Mouse (Mus musculus) liver, embryonic 15.5 days (tissue): ENCODE measurements around the gene Slc9b1. TPM values are rescaled to one million over a fixed set of nuclear protein-coding genes. Genes with fewer than 3 reads are reported as not detected.

Experiments used
- ATAC-seq: fragments of 200-750 bp; cut with Nextera tagmentation; 2 replicates; pipeline ENCODE4 v1.8.0; 2017; ENCODE audit warnings: moderate number of reproducible peaks, mild to moderate bottlenecking, moderate library complexity; ENCODE audit not compliant: insufficient read depth
- H3K27ac ChIP-seq: fragments of 300-500 bp; sonication (generic); replicated peaks from 2 replicates; pipeline ENCODE4 v1.5.1; 2015; ENCODE audit warnings: mild to moderate bottlenecking, inconsistent platforms
- H3K27me3 ChIP-seq: fragments of 300-500 bp; sonication (generic); 2 replicates; pipeline ENCODE4 v1.6.1; 2015; ENCODE audit warnings: mild to moderate bottlenecking, inconsistent platforms
- H3K36me3 ChIP-seq: fragments of 300-500 bp; sonication (generic); replicated peaks from 2 replicates; pipeline ENCODE4 v1.6.1; 2015; ENCODE audit warnings: moderate library complexity, mild to moderate bottlenecking, inconsistent platforms
- H3K4me1 ChIP-seq: fragments of 300-500 bp; sonication (generic); replicated peaks from 2 replicates; pipeline ENCODE4 v1.6.1; 2015; ENCODE audit warnings: inconsistent platforms
- H3K4me2 ChIP-seq: fragments of 300-500 bp; sonication (generic); 2 replicates; pipeline ENCODE4 v1.6.1; 2015; ENCODE audit warnings: moderate library complexity, mild to moderate bottlenecking, inconsistent platforms
- H3K4me3 ChIP-seq: fragments of 300-500 bp; sonication (generic); replicated peaks from 2 replicates; pipeline ENCODE4 v1.5.1; 2015; ENCODE audit warnings: mild to moderate bottlenecking, inconsistent platforms
- H3K9ac ChIP-seq: fragments of 300-500 bp; sonication (generic); 2 replicates; pipeline ENCODE4 v1.6.1; 2015; ENCODE audit warnings: moderate library complexity, mild to moderate bottlenecking, inconsistent platforms
- H3K9me3 ChIP-seq: fragments of 300-500 bp; sonication (generic); replicated peaks from 2 replicates; pipeline ENCODE4 v1.6.1; 2016; ENCODE audit warnings: inconsistent platforms
- WGBS: fragments of 180-500 bp; shearing (Covaris S2); methylation state at CpG from one replicate; pipeline ENCODE4 v1.1.7; 2015; ENCODE audit warnings: mixed read lengths; ENCODE audit not compliant: insufficient replicate concordance; 5-methylcytosine and 5-hydroxymethylcytosine counted together
- polyA plus RNA-seq: library from polyadenylated mRNA; unstranded; fragments of >200 nt; fragmentation: Nextera tagmentation; extraction: Ambion mirVana; gene quantifications from 2 replicates; pipeline ENCODE4 v1.2.1, GENCODE M21; 2015

Slc9b1 gene
- not detected in 2 replicates for polyA plus RNA-seq

DNA sequence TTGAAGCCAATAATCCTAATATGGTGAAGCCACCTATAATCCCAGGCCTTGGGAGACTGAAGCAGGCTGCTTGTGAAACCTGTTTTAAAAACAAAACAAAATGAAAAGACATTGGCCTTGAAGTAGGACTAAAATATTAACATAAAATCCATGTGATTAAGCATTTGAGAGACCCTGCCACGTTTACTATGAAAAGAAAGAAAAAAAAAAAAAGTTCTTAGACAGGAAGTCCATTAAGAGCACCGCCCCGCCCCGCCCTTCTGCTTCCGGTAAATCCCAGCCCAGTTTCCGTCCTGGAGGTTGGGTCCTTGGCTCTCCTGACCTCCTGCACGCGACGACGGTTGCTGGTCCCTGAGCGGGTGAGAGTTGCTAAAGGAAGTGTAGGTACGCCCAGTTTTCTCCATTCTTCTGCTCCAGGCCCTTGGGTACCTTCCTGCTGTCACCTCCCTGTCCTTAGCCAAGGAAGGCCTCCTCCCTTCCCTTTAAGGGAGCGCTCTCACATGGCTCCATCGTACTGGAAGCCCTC is at the start of gene Slc9b1:
Gene Slc9b1 (plus strand): TSS at position 291 of the 526 bp plus-strand sequence.
- no peaks in the 10 kb centered on the region for H3K27me3 ChIP-seq
- no peak within 1 kb of the TSS for H3K27ac ChIP-seq
- H3K4me3 ChIP-seq, result no peak within 1 kb of the TSS
- no peak within 1 kb of the TSS for H3K4me2 ChIP-seq
- no peaks in the 10 kb centered on the region for H3K4me1 ChIP-seq
- no peaks in the 10 kb centered on the region for H3K36me3 ChIP-seq
- no peaks in the 10 kb centered on the region for H3K9me3 ChIP-seq
- no peak for ATAC-seq
- 62% methylated on average over 14 of the region's 14 CpGs for WGBS
- H3K9ac ChIP-seq, result no peak within 1 kb of the TSS

DNA sequence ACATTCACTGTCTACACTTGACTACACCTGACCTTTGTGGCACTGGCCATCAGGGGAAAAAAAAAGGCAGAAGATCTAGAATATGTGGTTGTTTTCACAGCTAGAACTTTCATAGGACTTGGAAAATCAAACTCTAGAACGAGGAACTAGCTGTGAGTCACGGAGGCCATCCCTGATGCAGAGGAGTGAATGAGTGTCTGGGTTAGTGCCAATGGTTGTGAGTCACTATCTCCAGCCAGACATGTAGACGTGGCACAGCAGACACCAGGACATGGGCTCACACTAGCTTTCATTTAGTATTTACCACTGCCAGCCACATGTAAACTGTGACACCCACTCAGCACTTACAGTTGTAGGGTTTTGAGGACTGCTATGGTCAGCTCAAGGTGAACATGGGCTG is 49.3 kb upstream of the Slc9b1 start:
- Histone ChIP-seq H3K27me3 (no peaks in the 10 kb centered on the region), H3K4me3 (no peak overlapping the region), H3K9ac (no peak overlapping the region), H3K4me1 (no peaks in the 10 kb centered on the region), H3K27ac (no peak overlapping the region), H3K4me2 (no peak overlapping the region), H3K36me3 (no peaks in the 10 kb centered on the region), H3K9me3 (no peaks in the 10 kb centered on the region)
- no peak for ATAC-seq
- WGBS, result 43% methylated on average over 3 of the region's 3 CpGs

DNA sequence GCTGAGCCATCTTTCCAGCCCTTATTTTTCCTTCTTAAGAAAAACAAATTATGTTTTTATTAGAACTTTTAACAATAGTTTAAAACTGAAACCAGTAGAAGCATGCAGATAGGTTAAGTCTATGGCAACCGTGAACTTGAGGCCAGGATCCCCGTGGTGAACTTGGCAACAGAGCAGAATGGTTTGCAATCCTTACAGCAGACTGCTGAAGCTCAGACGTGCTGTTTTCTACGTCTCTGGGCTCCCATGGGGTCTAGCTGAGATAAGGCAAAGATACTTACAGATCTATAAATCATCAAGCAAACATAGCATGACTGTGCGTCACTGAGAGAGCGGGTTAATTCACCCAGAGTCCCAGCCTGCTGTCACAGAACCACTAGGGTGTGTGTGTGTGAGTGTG is 47.7 kb upstream of the Slc9b1 start:
- H3K27me3 ChIP-seq, result no peaks in the 10 kb centered on the region
- WGBS, result 35% methylated on average over 6 of the region's 6 CpGs
- no peak overlapping the region for H3K4me2 ChIP-seq
- H3K9ac ChIP-seq, result no peak overlapping the region
- H3K9me3 ChIP-seq, result no peaks in the 10 kb centered on the region
- H3K4me1 ChIP-seq, result no peaks in the 10 kb centered on the region
- H3K27ac ChIP-seq, result no peak overlapping the region
- no peak for ATAC-seq
- no peak overlapping the region for H3K4me3 ChIP-seq
- no peaks in the 10 kb centered on the region for H3K36me3 ChIP-seq

DNA sequence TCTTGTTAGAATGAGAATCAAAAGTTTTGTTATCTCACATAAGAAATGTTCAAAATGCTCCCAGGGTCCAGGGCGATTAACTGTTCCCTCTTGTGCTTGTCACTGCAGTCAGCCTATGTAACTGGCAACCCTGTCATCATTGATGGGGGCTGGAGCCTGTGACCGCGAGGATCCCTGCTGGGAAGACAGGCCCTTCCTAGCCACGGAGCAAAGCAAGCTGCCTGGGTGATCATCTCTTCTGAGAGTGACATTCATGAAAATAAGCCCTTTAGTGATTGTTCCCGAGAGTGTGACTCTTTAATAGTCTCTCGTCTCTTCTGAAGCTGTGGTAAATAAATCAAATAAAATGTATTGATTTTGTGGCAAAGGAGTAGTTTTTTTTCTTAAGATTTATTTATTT is 43.8 kb upstream of the Slc9b1 start:
- no peak overlapping the region for H3K27ac ChIP-seq
- peaks cover 3% of the 10 kb centered on the region; the same call in 1 of the 2 replicates for H3K27me3 ChIP-seq
- H3K4me1 ChIP-seq, result peaks cover 11% of the 10 kb centered on the region; the same call in 1 of the 2 replicates
- H3K4me2 ChIP-seq, result no peak overlapping the region
- H3K9me3 ChIP-seq, result no peaks in the 10 kb centered on the region
- no peak for ATAC-seq
- WGBS, result 47% methylated on average over 6 of the region's 6 CpGs
- no peak overlapping the region for H3K9ac ChIP-seq
- H3K4me3 ChIP-seq, result no peak overlapping the region
- H3K36me3 ChIP-seq, result no peaks in the 10 kb centered on the region

DNA sequence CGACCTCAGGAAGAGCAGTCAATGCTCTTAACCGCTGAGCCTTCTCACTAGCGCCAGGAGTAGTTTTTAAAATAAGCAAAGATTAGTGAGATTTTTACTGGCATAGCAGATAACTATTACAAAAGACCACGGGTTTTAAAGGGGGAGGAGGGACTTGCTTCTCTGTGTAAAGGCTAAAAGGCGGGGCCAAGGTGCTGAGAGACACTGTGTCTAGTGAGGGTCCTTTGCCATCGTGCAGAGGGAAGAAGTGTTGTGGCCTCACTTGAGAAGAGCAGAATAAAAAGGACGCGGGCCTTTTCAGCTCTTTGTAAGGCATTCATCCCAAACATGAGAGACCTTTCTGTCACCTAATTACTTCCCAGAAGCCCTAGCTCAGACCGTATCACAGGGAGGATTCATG is 43.3 kb upstream of the Slc9b1 start:
- 43% methylated on average over 9 of the region's 9 CpGs for WGBS
- Histone ChIP-seq H3K9ac (no peak overlapping the region), H3K27me3 (peaks cover 3% of the 10 kb centered on the region; the same call in 1 of the 2 replicates), H3K36me3 (no peaks in the 10 kb centered on the region), H3K9me3 (no peaks in the 10 kb centered on the region), H3K4me1 (peaks cover 11% of the 10 kb centered on the region; the same call in 1 of the 2 replicates), H3K4me2 (no peak overlapping the region), H3K4me3 (no peak overlapping the region), H3K27ac (no peak overlapping the region)
- ATAC-seq, result no peak

DNA sequence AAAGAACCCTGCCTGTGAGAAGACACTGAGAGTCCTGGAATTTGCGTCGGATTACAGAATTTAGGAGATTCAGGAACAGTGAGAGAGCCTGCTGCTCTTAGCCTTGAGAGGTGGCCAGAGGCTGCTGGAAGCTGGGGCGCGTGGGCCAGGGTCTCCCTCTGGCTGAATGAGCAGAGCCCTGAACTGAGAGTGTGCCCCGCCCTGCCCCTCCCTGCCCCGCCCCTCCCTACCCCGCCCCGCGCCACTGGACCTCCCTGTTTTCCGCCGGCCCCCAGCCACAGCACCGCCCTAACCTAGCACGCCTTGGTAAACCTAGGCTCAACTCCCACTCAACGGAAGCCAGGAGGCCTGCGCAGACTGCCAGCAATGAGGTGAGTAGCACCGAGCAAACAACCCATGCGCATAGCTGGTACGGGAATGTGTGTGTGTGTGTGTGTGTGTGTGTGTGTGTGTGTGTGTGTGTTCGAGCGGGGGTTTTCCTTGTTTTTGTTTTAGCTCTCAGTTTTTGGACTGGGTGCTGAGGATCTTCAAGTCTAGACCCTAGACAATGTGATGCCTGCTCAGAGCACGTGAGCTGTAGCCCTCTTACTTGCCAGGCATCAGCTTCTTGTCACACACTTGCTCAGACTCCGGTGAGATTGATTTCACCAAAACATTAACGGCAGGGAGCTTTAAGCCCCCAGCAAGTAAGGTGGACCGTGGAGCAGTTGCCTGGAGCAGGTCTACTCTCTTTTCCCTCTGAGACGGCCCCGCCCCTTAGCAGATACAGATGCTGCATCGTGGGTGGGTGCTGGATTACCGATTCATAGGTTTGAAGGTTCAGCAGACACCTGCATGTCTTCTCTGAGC is 40.2 kb upstream of the Slc9b1 start, which contains the start of gene Slc9b2:
Gene Slc9b2 (plus strand): TSS at position 290 of the 849 bp plus-strand sequence.
- H3K9me3 ChIP-seq, result no peaks in the 10 kb centered on the region
- no peak within 1 kb of the TSS for H3K27ac ChIP-seq
- H3K4me1 ChIP-seq, result peaks cover 11% of the 10 kb centered on the region; the same call in 1 of the 2 replicates
- no peaks in the 10 kb centered on the region for H3K36me3 ChIP-seq
- peak within 1 kb of the TSS; percentile 61 for H3K4me2 ChIP-seq
- peaks cover 3% of the 10 kb centered on the region; the same call in 1 of the 2 replicates for H3K27me3 ChIP-seq
- ATAC-seq, result peak; percentile 79
- WGBS, result 7% methylated on average over 28 of the region's 28 CpGs
- peak within 1 kb of the TSS; percentile 27 for H3K4me3 ChIP-seq
- no peak within 1 kb of the TSS for H3K9ac ChIP-seq

DNA sequence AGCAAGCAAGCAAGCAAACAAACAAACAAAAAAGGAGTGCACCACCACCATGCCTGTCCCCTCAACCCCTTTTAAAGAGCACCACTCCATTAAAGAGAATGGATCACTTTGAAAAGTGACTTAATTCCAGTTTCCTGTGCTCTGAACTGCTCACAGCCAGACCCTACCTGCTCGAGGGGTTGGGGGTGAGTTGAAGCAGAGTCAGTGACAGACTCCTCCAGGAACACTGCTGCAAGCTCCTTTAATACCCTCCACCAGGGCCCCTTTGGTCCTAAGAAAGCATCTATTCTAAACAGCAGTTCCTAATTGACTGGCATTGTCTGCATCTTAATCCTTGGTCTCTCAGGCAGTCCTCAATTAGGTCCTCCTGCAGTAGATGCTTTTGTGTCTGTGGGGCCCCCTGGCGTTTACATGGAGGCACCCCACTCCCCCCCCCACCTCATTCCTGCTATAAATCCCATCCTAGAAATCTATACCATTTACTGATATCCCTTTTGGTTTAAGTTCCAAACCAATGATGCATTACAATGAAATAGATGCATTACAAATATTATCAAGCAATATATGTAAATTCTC is 34.8 kb upstream of the Slc9b1 start:
- 22% methylated on average over 2 of the region's 2 CpGs for WGBS
- Histone ChIP-seq H3K4me3 (no peak overlapping the region), H3K9ac (no peak overlapping the region)

DNA sequence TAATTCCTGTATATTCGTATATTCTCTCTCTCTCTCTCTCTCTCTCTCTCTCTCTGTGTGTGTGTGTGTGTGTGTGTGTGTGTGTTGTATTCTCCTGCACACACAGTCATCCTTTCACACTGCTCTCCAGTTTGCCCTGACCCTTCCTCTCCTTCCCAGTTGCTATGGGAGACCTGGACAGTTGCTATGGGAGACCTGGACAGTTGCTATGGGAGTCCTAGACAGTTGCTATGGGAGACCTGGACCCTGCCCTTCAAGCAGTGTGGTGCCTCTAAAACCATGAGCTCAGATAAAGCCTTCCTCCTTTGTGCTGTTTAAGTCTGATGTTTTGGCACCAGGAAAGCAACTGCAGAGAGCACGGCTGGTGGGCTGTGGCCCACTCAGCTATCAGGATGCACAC is 34.1 kb upstream of the Slc9b1 start:
- no peak overlapping the region for H3K27ac ChIP-seq
- H3K27me3 ChIP-seq, result no peaks in the 10 kb centered on the region
- H3K4me2 ChIP-seq, result no peak overlapping the region
- no peaks in the 10 kb centered on the region for H3K4me1 ChIP-seq
- no peaks in the 10 kb centered on the region for H3K9me3 ChIP-seq
- no peak for ATAC-seq
- WGBS, result 49% methylated on average over 2 of the region's 2 CpGs
- no peak overlapping the region for H3K4me3 ChIP-seq
- no peaks in the 10 kb centered on the region for H3K36me3 ChIP-seq
- no peak overlapping the region for H3K9ac ChIP-seq

More for the DNA sequence above, 34.8 kb upstream of the Slc9b1 start:
- Histone ChIP-seq H3K4me2 (no peak overlapping the region), H3K27me3 (no peaks in the 10 kb centered on the region), H3K27ac (no peak overlapping the region), H3K9me3 (no peaks in the 10 kb centered on the region), H3K36me3 (no peaks in the 10 kb centered on the region), H3K4me1 (0 out of 2 replicates have a peak, but pooled peaks cover 2% of the 10 kb centered on the region)
- ATAC-seq, result no peak

DNA sequence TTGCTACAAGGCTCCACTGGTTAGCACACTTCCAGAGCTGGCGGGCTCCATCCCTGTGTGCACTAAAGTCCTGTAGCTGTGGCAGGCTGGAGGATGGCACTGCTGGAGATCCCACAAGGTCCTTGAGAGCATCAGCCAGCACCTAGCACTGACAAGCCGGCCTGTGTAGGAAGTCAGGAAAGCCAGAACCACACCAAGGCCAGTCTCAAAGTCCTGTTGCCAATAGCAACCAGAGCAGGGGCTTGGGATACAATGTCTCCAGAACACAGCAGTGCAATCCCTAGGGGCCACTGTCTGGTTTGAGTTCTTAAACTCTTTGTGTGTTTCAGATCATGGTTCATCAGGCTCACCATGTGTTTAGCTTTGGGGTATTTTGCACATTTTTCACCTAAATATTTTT is 33.0 kb upstream of the Slc9b1 start:
- H3K27ac ChIP-seq, result no peak overlapping the region
- H3K4me1 ChIP-seq, result no peaks in the 10 kb centered on the region
- H3K27me3 ChIP-seq, result no peaks in the 10 kb centered on the region
- 64% methylated on average over 2 of the region's 2 CpGs for WGBS
- no peaks in the 10 kb centered on the region for H3K9me3 ChIP-seq
- no peaks in the 10 kb centered on the region for H3K36me3 ChIP-seq
- H3K4me3 ChIP-seq, result no peak overlapping the region
- no peak overlapping the region for H3K9ac ChIP-seq
- H3K4me2 ChIP-seq, result no peak overlapping the region
- no peak for ATAC-seq

DNA sequence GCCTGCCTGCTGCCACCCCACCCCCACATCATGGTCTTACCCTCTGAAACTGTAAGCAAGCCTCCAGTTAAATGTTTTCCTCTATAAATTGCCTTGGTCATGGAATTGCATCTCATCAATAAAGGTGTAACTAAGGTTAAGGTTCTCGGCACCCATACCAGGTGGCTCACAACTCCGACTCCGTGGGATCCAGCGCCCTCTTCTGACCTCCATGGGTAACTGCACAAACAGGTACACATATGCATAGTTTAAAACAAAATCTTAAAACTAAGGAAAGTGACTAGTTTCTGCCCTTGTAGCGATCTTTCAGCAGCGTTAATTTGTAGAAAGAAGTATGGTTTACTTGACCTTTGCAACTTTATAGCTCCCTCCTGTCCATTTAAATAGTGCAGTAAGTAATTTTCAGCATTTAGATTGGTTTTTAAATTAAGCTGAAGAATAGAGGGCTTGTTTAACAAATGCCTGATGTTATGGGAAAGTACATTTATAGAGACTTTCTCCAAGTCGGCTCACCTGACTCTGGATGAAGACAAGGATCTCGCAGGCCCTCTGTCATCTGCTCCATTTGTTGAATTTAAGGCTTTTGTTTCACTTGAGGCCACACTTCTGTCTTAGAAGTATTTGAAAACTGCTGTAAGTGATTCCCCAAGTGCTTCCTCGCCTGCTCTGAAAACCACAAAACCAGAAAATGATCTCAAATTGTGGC is 32.0 kb upstream of the Slc9b1 start:
- Histone ChIP-seq H3K27ac (no peak overlapping the region), H3K4me2 (no peak overlapping the region), H3K4me1 (no peaks in the 10 kb centered on the region), H3K4me3 (no peak overlapping the region), H3K9me3 (no peaks in the 10 kb centered on the region), H3K36me3 (no peaks in the 10 kb centered on the region), H3K9ac (no peak overlapping the region), H3K27me3 (no peaks in the 10 kb centered on the region)
- no peak for ATAC-seq
- WGBS, result 70% methylated on average over 9 of the region's 9 CpGs

DNA sequence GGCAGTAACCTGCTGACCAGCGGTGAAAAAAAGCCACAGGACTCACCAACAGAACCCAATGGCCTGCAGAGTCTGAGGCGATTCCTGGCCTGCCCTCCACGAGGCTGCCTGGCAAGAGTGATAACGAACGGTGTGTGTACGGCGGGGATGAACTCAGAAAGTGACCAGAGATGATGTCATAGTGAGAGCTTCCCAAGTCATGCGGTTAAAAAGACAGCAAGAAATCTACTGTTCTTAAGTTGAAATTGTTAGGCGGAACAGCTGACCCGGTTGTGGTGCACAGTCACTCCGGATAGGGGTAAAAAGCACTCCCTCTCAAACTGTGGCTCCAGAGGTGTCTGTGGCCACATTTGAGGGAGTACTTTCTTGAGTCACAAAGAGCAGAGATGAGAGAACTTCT is 29.5 kb upstream of the Slc9b1 start:
- no peak overlapping the region for H3K27ac ChIP-seq
- WGBS, result 65% methylated on average over 11 of the region's 11 CpGs
- no peaks in the 10 kb centered on the region for H3K36me3 ChIP-seq
- no peak for ATAC-seq
- no peaks in the 10 kb centered on the region for H3K27me3 ChIP-seq
- H3K4me1 ChIP-seq, result no peaks in the 10 kb centered on the region
- H3K9ac ChIP-seq, result no peak overlapping the region
- H3K4me3 ChIP-seq, result no peak overlapping the region
- no peak overlapping the region for H3K4me2 ChIP-seq
- no peaks in the 10 kb centered on the region for H3K9me3 ChIP-seq
